Mouse (Mus musculus) limb, embryonic 11.5 days (tissue): Measurements from ENCODE around the gene Gprin2. TPM values are rescaled to one million over a fixed set of nuclear protein-coding genes. Genes with fewer than 3 reads are reported as not detected.

ENCODE experiments used
- ATAC-seq: fragments of 200-750 bp; cut with Nextera tagmentation; 2 replicates; pipeline ENCODE4 v1.8.0; 2017; ENCODE audit warnings: low read depth; ENCODE audit not compliant: insufficient number of reproducible peaks, low FRiP score, low TSS enrichment
- DNase-seq: peaks from one replicate; pipeline ENCODE4 v3.0.0-alpha.2; 2015; ENCODE audit warnings: low spot score
- H3K27ac ChIP-seq: fragments of 300-500 bp; sonication (generic); replicated peaks from 2 replicates; pipeline ENCODE4 v1.5.1; 2014; ENCODE audit warnings: low read depth, mild to moderate bottlenecking, low read length
- H3K27me3 ChIP-seq: fragments of 300-500 bp; sonication (generic); 2 replicates; pipeline ENCODE4 v1.6.1; 2014; ENCODE audit warnings: mild to moderate bottlenecking, low read length, mixed read lengths; ENCODE audit not compliant: control insufficient read depth, insufficient read depth
- H3K36me3 ChIP-seq: fragments of 300-500 bp; sonication (generic); 2 replicates; pipeline ENCODE4 v1.6.1; 2014; ENCODE audit warnings: mild to moderate bottlenecking, low read length, moderate library complexity, mixed read lengths; ENCODE audit not compliant: control insufficient read depth, insufficient read depth
- H3K4me1 ChIP-seq: fragments of 300-500 bp; sonication (generic); 2 replicates; pipeline ENCODE4 v1.6.1; 2014; ENCODE audit warnings: low read length, mixed read lengths; ENCODE audit not compliant: control insufficient read depth, insufficient read depth
- H3K4me2 ChIP-seq: fragments of 300-500 bp; sonication (generic); 2 replicates; pipeline ENCODE4 v1.6.1; 2014; ENCODE audit warnings: low read depth, mild to moderate bottlenecking, moderate library complexity; ENCODE audit not compliant: severe bottlenecking
- H3K4me3 ChIP-seq: fragments of 300-500 bp; sonication (generic); 2 replicates; pipeline ENCODE4 v1.5.1; 2014; ENCODE audit warnings: low read depth, low read length
- H3K9ac ChIP-seq: fragments of 300-500 bp; sonication (generic); 2 replicates; pipeline ENCODE4 v1.6.1; 2014; ENCODE audit warnings: mild to moderate bottlenecking, low read length
- H3K9me3 ChIP-seq: fragments of 300-500 bp; sonication (generic); 2 replicates; pipeline ENCODE4 v1.6.1; 2016; ENCODE audit warnings: low read length; ENCODE audit not compliant: control insufficient read depth
- whole genome bisulfite sequencing: fragments of 180-500 bp; shearing (Covaris S2); extraction: QIAGEN DNeasy Blood & Tissue Kit; methylation state at CpG from one replicate; pipeline ENCODE4 v1.1.7; 2014; 5-methylcytosine and 5-hydroxymethylcytosine counted together
- polyA plus RNA-seq: library from polyadenylated mRNA; unstranded; fragments of >200 nt; fragmentation: Nextera tagmentation; extraction: Ambion mirVana; gene quantifications from 2 replicates; pipeline ENCODE4 v1.2.1, GENCODE M21; 2014

Gene Gprin2
- polyA plus RNA-seq, 1 experiment from 2014 or later, result 0.44 TPM

DNA sequence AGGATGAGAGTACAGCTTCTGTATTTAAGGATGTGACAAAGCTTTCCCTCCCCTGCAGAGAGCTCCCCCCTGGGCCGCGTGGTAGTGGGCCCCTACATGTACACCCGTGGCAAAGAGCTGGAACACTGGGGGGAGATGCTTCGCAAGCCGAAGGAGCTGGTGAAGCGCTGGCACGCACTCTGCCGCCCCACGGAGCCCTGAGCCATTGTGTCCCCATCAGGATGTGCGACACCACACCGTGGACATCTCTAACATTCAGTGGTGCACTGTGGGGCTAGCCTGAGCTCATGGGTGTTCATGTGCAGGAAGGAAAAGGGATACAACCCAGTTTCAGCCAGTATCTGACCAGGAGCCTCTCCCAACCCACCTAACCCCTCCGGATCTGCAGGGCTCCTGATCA, 26.5 kb upstream of the Gprin2 start:
- WGBS, result 85% methylated on average over 12 of the region's 12 CpGs
- Histone ChIP-seq H3K9me3 (no peaks in the 10 kb centered on the region), H3K9ac (no peak overlapping the region), H3K4me1 (no peaks in the 10 kb centered on the region), H3K4me3 (no peak overlapping the region), H3K27ac (no peak overlapping the region), H3K27me3 (no peaks in the 10 kb centered on the region), H3K36me3 (no peaks in the 10 kb centered on the region), H3K4me2 (no peak overlapping the region)
- no peak for DNase-seq
- ATAC-seq, result no peak

GRCm38 (mm10) chr14:34226566-34226965, 25.1 kb upstream of the Gprin2 start:
- H3K27me3 ChIP-seq, result no peaks in the 10 kb centered on the region
- H3K4me1 ChIP-seq, result no peaks in the 10 kb centered on the region
- no peak overlapping the region for H3K27ac ChIP-seq
- H3K4me2 ChIP-seq, result no peak overlapping the region
- no peaks in the 10 kb centered on the region for H3K9me3 ChIP-seq
- WGBS, result 73% methylated on average over 4 of the region's 4 CpGs
- H3K9ac ChIP-seq, result no peak overlapping the region
- ATAC-seq (no peak), DNase-seq (no peak)
- H3K4me3 ChIP-seq, result no peak overlapping the region
- no peaks in the 10 kb centered on the region for H3K36me3 ChIP-seq

DNA sequence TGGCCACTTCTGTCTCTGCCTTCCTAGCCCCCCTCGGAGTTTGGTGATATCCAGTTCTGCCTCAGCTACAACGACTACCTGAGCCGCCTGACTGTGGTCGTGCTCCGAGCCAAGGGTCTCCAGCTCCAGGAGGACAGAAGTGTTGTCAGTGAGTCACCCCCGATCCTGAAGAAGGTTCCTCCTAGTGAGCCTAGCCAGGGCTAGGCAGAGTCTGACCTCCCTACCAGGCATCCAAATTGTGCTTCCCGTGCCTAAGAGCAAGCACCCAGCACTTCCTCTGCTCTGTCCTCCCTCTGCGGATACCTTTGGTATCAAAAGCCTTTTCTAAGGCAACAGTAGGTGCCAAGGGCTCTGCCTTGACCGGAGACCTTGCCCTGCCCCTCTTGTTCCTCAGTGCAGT, 24.5 kb upstream of the Gprin2 start:
- no peaks in the 10 kb centered on the region for H3K9me3 ChIP-seq
- ATAC-seq (no peak), DNase-seq (no peak)
- H3K36me3 ChIP-seq, result no peaks in the 10 kb centered on the region
- H3K4me2 ChIP-seq, result no peak overlapping the region
- H3K4me1 ChIP-seq, result no peaks in the 10 kb centered on the region
- WGBS, result 88% methylated on average over 9 of the region's 9 CpGs
- peaks cover 2% of the 10 kb centered on the region; the same call in 1 of the 2 replicates for H3K27me3 ChIP-seq
- no peak overlapping the region for H3K4me3 ChIP-seq
- no peak overlapping the region for H3K9ac ChIP-seq
- no peak overlapping the region for H3K27ac ChIP-seq

- no peaks in the 10 kb centered on the region for H3K4me1 ChIP-seq
- WGBS, result 72% methylated on average over 5 of the region's 5 CpGs
- no peak for ATAC-seq
- no peak overlapping the region for H3K27ac ChIP-seq
- no peak overlapping the region for H3K9ac ChIP-seq
- no peak overlapping the region for H3K4me3 ChIP-seq
- no peak for DNase-seq
- no peak overlapping the region for H3K4me2 ChIP-seq
- H3K9me3 ChIP-seq, result no peaks in the 10 kb centered on the region
- no peaks in the 10 kb centered on the region for H3K36me3 ChIP-seq
- peaks cover 22% of the 10 kb centered on the region for H3K27me3 ChIP-seq
These were observed 22.0 kb upstream of the Gprin2 start for GRCm38 (mm10) chr14:34223362-34223898.

DNA sequence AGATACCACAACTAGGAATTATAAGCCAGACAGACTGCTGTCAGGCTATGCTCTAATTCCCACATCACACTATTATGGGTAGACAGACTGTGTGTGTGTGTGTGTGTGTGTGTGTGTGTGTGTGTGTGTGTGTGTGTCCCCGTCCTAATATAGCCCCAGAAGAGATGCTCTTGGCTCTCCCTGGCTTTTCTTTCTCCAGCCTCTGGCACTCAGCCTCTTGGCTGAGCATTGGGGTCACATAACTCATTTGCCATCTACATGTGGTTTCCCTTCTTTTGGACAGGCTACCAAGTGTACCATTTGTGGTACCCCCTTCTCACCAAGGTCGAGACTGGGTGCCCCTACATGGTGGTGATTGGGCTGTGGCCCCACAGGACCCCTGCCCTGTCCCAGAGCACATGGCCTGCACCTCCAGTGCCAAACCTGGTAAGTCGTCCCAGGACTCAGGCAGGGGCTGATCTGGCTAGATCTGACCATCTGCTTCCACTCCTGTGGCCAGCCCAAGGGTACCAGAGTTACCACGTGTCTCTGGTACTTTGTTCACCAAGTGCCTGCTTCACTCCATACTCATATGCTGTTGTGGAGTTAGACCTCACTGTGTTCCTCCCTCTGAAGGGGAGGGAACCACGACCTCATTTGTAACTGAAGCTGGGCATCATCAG, 20.1 kb upstream of the Gprin2 start:
- Histone ChIP-seq H3K9ac (no peak overlapping the region), H3K36me3 (no peaks in the 10 kb centered on the region), H3K27ac (no peak overlapping the region), H3K4me1 (no peaks in the 10 kb centered on the region), H3K4me3 (no peak overlapping the region), H3K9me3 (no peaks in the 10 kb centered on the region), H3K4me2 (no peak overlapping the region), H3K27me3 (peaks cover 22% of the 10 kb centered on the region)
- WGBS, result 72% methylated on average over 5 of the region's 5 CpGs
- DNase-seq (no peak), ATAC-seq (no peak)

DNA sequence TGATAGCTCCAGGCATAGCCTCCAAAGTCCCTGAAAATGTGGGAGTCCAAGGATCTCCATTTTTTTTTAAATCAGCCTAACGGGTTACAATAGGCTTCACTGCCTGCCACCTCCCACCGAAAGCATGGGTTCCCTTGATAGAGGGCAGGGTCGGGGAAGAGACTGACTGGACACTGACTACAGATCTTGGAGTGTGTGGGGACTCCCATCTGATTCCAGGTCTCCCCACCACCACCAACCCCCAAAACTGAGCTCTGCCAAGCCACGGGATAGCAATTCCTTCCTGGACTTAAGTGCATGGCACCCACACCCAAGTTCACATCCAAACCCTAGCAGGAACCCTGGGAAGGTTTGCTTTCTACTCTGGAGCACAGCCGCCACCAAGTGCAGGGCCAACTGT, 19.0 kb upstream of the Gprin2 start:
- H3K4me2 ChIP-seq, result no peak overlapping the region
- no peak overlapping the region for H3K4me3 ChIP-seq
- H3K9me3 ChIP-seq, result no peaks in the 10 kb centered on the region
- H3K27ac ChIP-seq, result no peak overlapping the region
- ATAC-seq (no peak), DNase-seq (no peak)
- 72% methylated on average over 5 of the region's 5 CpGs for WGBS
- no peaks in the 10 kb centered on the region for H3K36me3 ChIP-seq
- no peaks in the 10 kb centered on the region for H3K4me1 ChIP-seq
- no peak overlapping the region for H3K9ac ChIP-seq
- H3K27me3 ChIP-seq, result peaks cover 22% of the 10 kb centered on the region

DNA sequence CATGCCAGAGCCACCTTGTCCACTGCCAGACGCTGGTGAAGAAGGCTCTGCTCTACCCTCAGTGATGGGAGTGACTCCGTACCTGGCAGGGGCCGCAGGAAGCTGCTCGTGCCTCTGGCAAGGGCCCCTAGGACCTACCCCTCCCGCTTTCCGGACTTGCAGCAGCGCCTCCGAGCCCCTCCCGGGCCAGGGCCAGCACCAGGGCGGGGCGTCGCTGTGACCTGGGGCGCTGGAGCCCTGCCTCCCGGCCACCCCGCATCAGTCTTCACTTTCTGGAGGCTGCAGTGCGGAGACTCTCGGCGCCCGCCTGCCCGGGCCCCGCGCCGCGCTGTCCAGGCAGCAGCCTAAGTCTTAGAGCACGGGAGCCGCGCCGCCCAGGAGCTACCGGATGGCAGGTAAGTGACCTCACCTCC, 18.3 kb upstream of the Gprin2 start:
- ATAC-seq, result 0 out of 2 replicates have a peak, but pooled peaks have one; percentile 26
- H3K4me2 ChIP-seq, result peak overlapping the region; percentile 65
- WGBS, result 3% methylated on average over 28 of the region's 29 CpGs
- H3K4me3 ChIP-seq, result peak overlapping the region; percentile 28
- no peaks in the 10 kb centered on the region for H3K4me1 ChIP-seq
- no peak overlapping the region for H3K27ac ChIP-seq
- DNase-seq, result peak; percentile 34
- H3K27me3 ChIP-seq, result peaks cover 22% of the 10 kb centered on the region
- H3K9me3 ChIP-seq, result no peaks in the 10 kb centered on the region
- H3K36me3 ChIP-seq, result no peaks in the 10 kb centered on the region
- H3K9ac ChIP-seq, result peak overlapping the region; percentile 30; the same call in 1 of the 2 replicates

DNA sequence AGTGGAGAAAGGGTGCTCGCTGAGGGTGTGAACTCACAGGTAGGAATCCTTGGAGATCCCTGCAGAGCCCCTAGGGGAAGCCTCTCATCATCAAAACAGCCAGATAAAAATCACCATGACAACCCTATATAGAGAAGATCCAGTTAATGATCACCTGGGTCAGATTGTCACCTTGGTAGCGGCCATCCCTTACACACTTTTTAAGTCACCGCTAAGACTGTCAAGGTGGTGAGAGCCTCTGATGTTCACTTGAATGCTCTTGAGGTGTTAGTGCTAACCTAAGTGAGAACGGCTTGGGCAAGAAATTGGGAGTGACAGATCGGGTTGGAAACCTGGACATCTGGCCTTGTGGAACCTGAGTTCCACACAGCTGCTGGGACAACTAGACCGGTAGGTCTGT, 17.8 kb upstream of the Gprin2 start, which contains the start of gene Syt15:
Syt15 (plus strand) TSS at position 301 of the 400 bp plus-strand sequence.
- Histone ChIP-seq H3K27ac (no peak within 1 kb of the TSS), H3K27me3 (peaks cover 22% of the 10 kb centered on the region)

More for the DNA sequence above, 17.8 kb upstream of the Gprin2 start, which contains the start of gene Syt15:
- no peaks in the 10 kb centered on the region for H3K9me3 ChIP-seq
- peak within 1 kb of the TSS; percentile 65 for H3K4me2 ChIP-seq
- DNase-seq, result no peak
- peak within 1 kb of the TSS; percentile 30; the same call in 1 of the 2 replicates for H3K9ac ChIP-seq
- no peak for ATAC-seq
- 51% methylated on average over 6 of the region's 6 CpGs for WGBS
- H3K4me3 ChIP-seq, result peak within 1 kb of the TSS; percentile 28
- H3K36me3 ChIP-seq, result no peaks in the 10 kb centered on the region
- H3K4me1 ChIP-seq, result no peaks in the 10 kb centered on the region
